Mouse (Mus musculus) embryonic facial prominence, embryonic 11.5 days (tissue): ENCODE data around the gene Clec4a1. TPM values are rescaled to one million over a fixed set of nuclear protein-coding genes. Genes with fewer than 3 reads are reported as not detected.
A peak's percentile ranks its signal among the peaks of the same experiment; 100 is the strongest.

Experiments
- ATAC-seq: fragments of 200-750 bp; cut with Nextera tagmentation; replicated peaks from 2 replicates; pipeline ENCODE4 v1.8.0; 2017; ENCODE audit warnings: low read depth; ENCODE audit not compliant: insufficient number of reproducible peaks, low FRiP score, low TSS enrichment
- DNase-seq: peaks from one replicate; pipeline ENCODE4 v3.0.0-alpha.2; 2015; ENCODE audit warnings: low spot score
- H3K27ac ChIP-seq: fragments of 300-500 bp; sonication (generic); replicated peaks from 2 replicates; pipeline ENCODE4 v1.5.1; 2014; ENCODE audit warnings: mild to moderate bottlenecking, low read depth, low read length, control low read depth
- H3K27me3 ChIP-seq: fragments of 300-500 bp; sonication (generic); 2 replicates; pipeline ENCODE4 v1.6.1; 2014; ENCODE audit warnings: mild to moderate bottlenecking, low read length, moderate library complexity, mixed read lengths; ENCODE audit not compliant: control insufficient read depth, insufficient read depth
- H3K36me3 ChIP-seq: fragments of 300-500 bp; sonication (generic); replicated peaks from 2 replicates; pipeline ENCODE4 v1.6.1; 2014; ENCODE audit warnings: low read depth, mild to moderate bottlenecking, low read length, moderate library complexity, mixed read lengths; ENCODE audit not compliant: control insufficient read depth, insufficient read depth
- H3K4me1 ChIP-seq: fragments of 300-500 bp; sonication (generic); 2 replicates; pipeline ENCODE4 v1.6.1; 2014; ENCODE audit warnings: low read length, mixed read lengths; ENCODE audit not compliant: control insufficient read depth, insufficient read depth
- H3K4me2 ChIP-seq: fragments of 300-500 bp; sonication (generic); 2 replicates; pipeline ENCODE4 v1.6.1; 2014; ENCODE audit warnings: low read depth, mild to moderate bottlenecking, control low read depth, low read length, moderate library complexity
- H3K4me3 ChIP-seq: fragments of 300-500 bp; sonication (generic); 2 replicates; pipeline ENCODE4 v1.5.1; 2014; ENCODE audit warnings: low read depth, low read length, control low read depth
- H3K9ac ChIP-seq: fragments of 300-500 bp; sonication (generic); replicated peaks from 2 replicates; pipeline ENCODE4 v1.6.1; 2014; ENCODE audit warnings: mild to moderate bottlenecking, control low read depth, low read length
- H3K9me3 ChIP-seq: fragments of 300-500 bp; sonication (generic); replicated peaks from 2 replicates; pipeline ENCODE4 v1.6.1; 2016; ENCODE audit warnings: mild to moderate bottlenecking, low read length, inconsistent platforms, mixed read lengths; ENCODE audit not compliant: control insufficient read depth
- WGBS: fragments of 180-500 bp; shearing (Covaris S2); extraction: QIAGEN DNeasy Blood & Tissue Kit; methylation state at CpG from one replicate; pipeline ENCODE4 v1.1.7; 2014; 5-methylcytosine and 5-hydroxymethylcytosine counted together
- polyA plus RNA-seq: library from polyadenylated mRNA; unstranded; fragments of >200 nt; fragmentation: Nextera tagmentation; extraction: Ambion mirVana; gene quantifications from 2 replicates; pipeline ENCODE4 v1.2.1, GENCODE M21; 2014

The Clec4a1 gene
- polyA plus RNA-seq, 1 experiment from 2014 or later: 1.4 TPM

- no peak overlapping the region for H3K27ac ChIP-seq
- no peaks in the 10 kb centered on the region for H3K9me3 ChIP-seq
- no peak overlapping the region for H3K4me3 ChIP-seq
- ATAC-seq (no peak), DNase-seq (no peak)
- no peak overlapping the region for H3K4me2 ChIP-seq
- no peaks in the 10 kb centered on the region for H3K27me3 ChIP-seq
- H3K9ac ChIP-seq: no peak overlapping the region
- H3K4me1 ChIP-seq: no peaks in the 10 kb centered on the region
- WGBS: 93% methylated on average over 9 of the region's 9 CpGs
- H3K36me3 ChIP-seq: peaks cover 14% of the 10 kb centered on the region
Observed at GRCm38 (mm10) chr6:122883603-122884002, 38.0 kb upstream of the Clec4a1 start.

GRCm38 (mm10) chr6:122889599-122889998 lies 32.0 kb upstream of the Clec4a1 start:
- no peak overlapping the region for H3K4me2 ChIP-seq
- H3K27ac ChIP-seq: no peak overlapping the region
- peaks cover 10% of the 10 kb centered on the region; the same call in 1 of the 2 replicates for H3K36me3 ChIP-seq
- ATAC-seq: no peak
- H3K4me3 ChIP-seq: no peak overlapping the region
- no peak overlapping the region for H3K9ac ChIP-seq
- no peaks in the 10 kb centered on the region for H3K9me3 ChIP-seq
- 93% methylated on average over 2 of the region's 2 CpGs for WGBS
- H3K27me3 ChIP-seq: no peaks in the 10 kb centered on the region
- H3K4me1 ChIP-seq: no peaks in the 10 kb centered on the region
- DNase-seq: no peak

DNA sequence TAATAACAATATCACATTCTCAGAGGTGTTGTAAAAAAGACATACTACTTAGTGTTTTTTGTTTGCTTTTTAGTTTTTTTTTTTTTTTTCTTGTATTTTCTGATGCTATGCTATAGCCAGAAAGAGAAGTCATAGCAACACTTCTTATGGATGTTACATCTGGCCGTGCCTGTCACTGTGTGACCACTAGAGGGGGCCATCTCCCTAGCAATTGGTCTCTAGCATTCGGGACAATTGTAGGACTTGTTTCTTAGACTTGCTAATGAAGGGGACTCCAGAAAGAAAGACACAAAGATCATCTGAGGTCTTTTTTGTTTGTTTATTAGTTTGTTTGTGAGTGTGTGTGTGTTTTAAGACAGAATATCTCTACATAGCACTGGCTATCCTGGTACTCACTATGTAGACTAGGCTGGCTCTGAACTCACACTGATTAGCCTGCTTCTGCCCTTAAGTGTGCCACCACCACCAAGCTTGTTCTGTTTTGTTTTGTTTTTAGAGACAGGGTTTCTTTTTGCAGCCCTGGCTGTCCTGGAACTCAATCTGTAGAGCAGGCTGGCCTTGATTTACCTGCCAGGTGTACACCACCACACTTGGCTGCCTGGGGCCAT lies 29.1 kb upstream of the Clec4a1 start:
- Histone ChIP-seq H3K27me3 (no peaks in the 10 kb centered on the region), H3K36me3 (peaks cover 1% of the 10 kb centered on the region; the same call in 1 of the 2 replicates), H3K4me1 (no peaks in the 10 kb centered on the region), H3K9ac (no peak overlapping the region), H3K4me3 (no peak overlapping the region), H3K27ac (no peak overlapping the region), H3K4me2 (no peak overlapping the region), H3K9me3 (no peaks in the 10 kb centered on the region)
- ATAC-seq (no peak), DNase-seq (peak; percentile 82)
- WGBS: 12% methylated on average over 2 of the region's 2 CpGs

GRCm38 (mm10) chr6:122919922-122920321 lies 1.7 kb upstream of the Clec4a1 start:
- no peaks in the 10 kb centered on the region for H3K9me3 ChIP-seq
- H3K4me2 ChIP-seq: no peak overlapping the region
- no peaks in the 10 kb centered on the region for H3K36me3 ChIP-seq
- ATAC-seq: no peak
- H3K9ac ChIP-seq: no peak overlapping the region
- no peaks in the 10 kb centered on the region for H3K27me3 ChIP-seq
- no peak overlapping the region for H3K4me3 ChIP-seq
- no peak overlapping the region for H3K27ac ChIP-seq
- H3K4me1 ChIP-seq: no peaks in the 10 kb centered on the region
- 86% methylated on average over 4 of the region's 4 CpGs for WGBS
- DNase-seq: no peak

GRCm38 (mm10) chr6:122934845-122935244 lies 13.2 kb downstream of the Clec4a1 start:
- no peaks in the 10 kb centered on the region for H3K4me1 ChIP-seq
- no peak overlapping the region for H3K27ac ChIP-seq
- no peak overlapping the region for H3K4me2 ChIP-seq
- ATAC-seq: no peak
- no peaks in the 10 kb centered on the region for H3K36me3 ChIP-seq
- H3K9ac ChIP-seq: no peak overlapping the region
- DNase-seq: no peak
- no peaks in the 10 kb centered on the region for H3K27me3 ChIP-seq
- no peaks in the 10 kb centered on the region for H3K9me3 ChIP-seq
- H3K4me3 ChIP-seq: no peak overlapping the region
- 91% methylated on average over 3 of the region's 3 CpGs for WGBS

- H3K4me3 ChIP-seq: no peak overlapping the region
- WGBS: 78% methylated on average over 5 of the region's 5 CpGs
- no peaks in the 10 kb centered on the region for H3K27me3 ChIP-seq
- H3K27ac ChIP-seq: no peak overlapping the region
- ATAC-seq: no peak
- no peaks in the 10 kb centered on the region for H3K36me3 ChIP-seq
- H3K4me1 ChIP-seq: no peaks in the 10 kb centered on the region
- no peak overlapping the region for H3K4me2 ChIP-seq
- DNase-seq: no peak
- H3K9me3 ChIP-seq: no peaks in the 10 kb centered on the region
- H3K9ac ChIP-seq: no peak overlapping the region
Observed at GRCm38 (mm10) chr6:122939618-122940017, 18.0 kb downstream of the Clec4a1 start.

DNA sequence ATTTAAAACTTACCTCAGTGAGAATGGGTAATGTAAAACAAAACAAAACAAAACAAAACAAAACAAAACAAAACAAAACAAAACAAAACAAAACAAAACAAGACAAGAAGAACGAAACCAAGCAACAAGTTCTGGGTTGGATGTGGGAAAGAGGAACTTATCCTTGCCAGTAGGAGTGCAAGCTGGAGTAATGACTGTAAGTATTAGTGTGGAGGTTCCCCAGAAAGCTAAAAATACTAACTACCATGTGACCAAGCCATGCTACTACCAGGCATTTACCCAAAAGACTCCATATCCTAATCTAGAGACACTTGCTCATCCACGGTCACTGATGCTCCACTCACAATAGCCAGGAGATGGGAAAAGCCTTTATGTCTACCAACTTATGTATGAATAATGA lies 25.1 kb downstream of the Clec4a1 start:
- no peak overlapping the region for H3K4me2 ChIP-seq
- H3K27me3 ChIP-seq: no peaks in the 10 kb centered on the region
- DNase-seq: no peak
- no peaks in the 10 kb centered on the region for H3K36me3 ChIP-seq
- H3K4me3 ChIP-seq: no peak overlapping the region
- H3K9me3 ChIP-seq: no peaks in the 10 kb centered on the region
- WGBS: 84% methylated on average over 2 of the region's 2 CpGs
- H3K4me1 ChIP-seq: no peaks in the 10 kb centered on the region
- no peak for ATAC-seq
- H3K27ac ChIP-seq: no peak overlapping the region
- no peak overlapping the region for H3K9ac ChIP-seq

DNA sequence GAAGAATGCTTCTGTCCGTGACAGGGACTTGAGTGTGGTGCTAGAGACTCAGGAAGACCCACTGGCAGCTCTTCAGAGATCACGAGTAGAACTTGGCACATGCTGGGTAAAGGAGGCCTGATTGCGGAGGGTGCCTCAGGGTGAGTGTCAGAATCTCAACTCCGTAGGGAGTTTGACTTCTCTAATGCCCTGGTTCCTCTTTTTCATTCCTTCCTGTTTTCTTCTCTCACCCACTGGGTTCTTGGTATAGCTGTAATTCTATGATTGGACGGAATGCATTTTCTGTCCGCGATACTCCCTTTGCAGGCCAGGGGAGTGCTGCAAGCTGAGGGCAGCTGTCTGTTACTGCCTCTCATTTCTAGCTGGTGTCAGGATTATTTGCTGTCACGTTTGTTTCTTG lies 30.8 kb downstream of the Clec4a1 start, which contains the start of gene Clec4a3:
Gene Clec4a3, plus strand, starts transcription at position 115 of the 400 bp plus-strand sequence.
- Histone ChIP-seq H3K9ac (no peak within 1 kb of the TSS), H3K36me3 (no peaks in the 10 kb centered on the region), H3K4me1 (no peaks in the 10 kb centered on the region), H3K9me3 (no peaks in the 10 kb centered on the region), H3K4me2 (no peak within 1 kb of the TSS), H3K27me3 (no peaks in the 10 kb centered on the region), H3K4me3 (no peak within 1 kb of the TSS), H3K27ac (no peak within 1 kb of the TSS)
- ATAC-seq: no peak
- 80% methylated on average over 8 of the region's 8 CpGs for WGBS
- DNase-seq: no peak
